In the genomic region with DNA sequence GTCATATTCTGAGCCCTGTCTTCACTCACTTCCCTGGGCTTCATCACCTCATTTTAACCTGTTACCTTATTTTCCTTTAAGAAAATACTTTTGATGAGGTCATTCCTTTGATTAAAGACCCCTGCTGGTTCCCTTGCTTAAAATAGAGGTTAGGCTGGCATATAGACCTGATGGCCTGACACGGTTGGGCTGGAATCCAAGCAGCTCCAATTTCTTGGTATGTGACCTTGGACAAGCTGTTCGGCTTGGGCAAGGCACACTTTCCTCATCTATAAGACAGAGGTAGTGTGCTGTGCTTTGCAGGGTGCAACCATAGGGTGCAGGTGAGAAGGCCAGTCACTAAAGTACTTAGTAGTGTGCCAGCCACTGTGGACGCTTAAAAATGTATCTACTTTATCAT, we compare ENCODE assay signal across 10 mouse cellular contexts.
"Had no signal": no experiment of that assay in that cellular context is flagged by ENCODE, and none has a peak within 500 bp of the region (broad histone marks: within the 10 kb centered on the region; RNA-seq: fewer than 3 reads in every experiment).

No protein-coding gene starts in this region.

- DNase-seq: kidney, adult 2 months; kidney, postnatal 36 days; lung, embryonic 14.5 days; lung, postnatal 10 days; lung, postnatal 4 days; spleen, adult 18-20 months; thymus, adult 2 months; thymus, postnatal 25 days had no signal

- ATAC-seq: liver, embryonic 12.5 days; midbrain, embryonic 15.5 days had no signal
